Mouse (Mus musculus) midbrain, embryonic 14.5 days (tissue): ENCODE results near the gene Trnp1. TPM values are rescaled to one million over a fixed set of nuclear protein-coding genes. Genes with fewer than 3 reads are reported as not detected.

ENCODE experiments used
- ATAC-seq: fragments of 200-750 bp; cut with Nextera tagmentation; 2 replicates; pipeline ENCODE4 v1.8.0; 2017; ENCODE audit warnings: moderate number of reproducible peaks, moderate library complexity; ENCODE audit not compliant: low FRiP score, low TSS enrichment
- DNase-seq: peaks from one replicate; pipeline ENCODE4 v3.0.0-alpha.2; 2015
- H3K27ac ChIP-seq: fragments of 300-500 bp; sonication (generic); replicated peaks from 2 replicates; pipeline ENCODE4 v1.5.1; 2014; ENCODE audit warnings: mild to moderate bottlenecking, low read depth, low read length, moderate library complexity
- H3K27me3 ChIP-seq: fragments of 300-500 bp; sonication (generic); 2 replicates; pipeline ENCODE4 v1.6.1; 2014; ENCODE audit warnings: low read length, control low read depth, mixed read lengths; ENCODE audit not compliant: control insufficient read depth, insufficient read depth
- H3K36me3 ChIP-seq: fragments of 300-500 bp; sonication (generic); 2 replicates; pipeline ENCODE4 v1.6.1; 2014; ENCODE audit warnings: low read length, control low read depth; ENCODE audit not compliant: control insufficient read depth, insufficient read depth
- H3K4me1 ChIP-seq: fragments of 300-500 bp; sonication (generic); 2 replicates; pipeline ENCODE4 v1.6.1; 2014; ENCODE audit warnings: mild to moderate bottlenecking, antibody characterized with exemption, low read length, control low read depth; ENCODE audit not compliant: control insufficient read depth, insufficient read depth
- H3K4me2 ChIP-seq: fragments of 300-500 bp; sonication (generic); 2 replicates; pipeline ENCODE4 v1.6.1; 2014; ENCODE audit warnings: mild to moderate bottlenecking, low read length, moderate library complexity
- H3K4me3 ChIP-seq: fragments of 300-500 bp; sonication (generic); replicated peaks from 2 replicates; pipeline ENCODE4 v1.5.1; 2014; ENCODE audit warnings: low read depth, low read length
- H3K9ac ChIP-seq: fragments of 300-500 bp; sonication (generic); replicated peaks from 2 replicates; pipeline ENCODE4 v1.6.1; 2014; ENCODE audit warnings: mild to moderate bottlenecking, low read length, moderate library complexity
- H3K9me3 ChIP-seq: fragments of 300-500 bp; sonication (generic); 2 replicates; pipeline ENCODE4 v1.6.1; 2016; ENCODE audit warnings: low read length, control low read depth, mixed read lengths; ENCODE audit not compliant: control insufficient read depth
- WGBS: fragments of 180-500 bp; shearing (Covaris S2); extraction: QIAGEN DNeasy Blood & Tissue Kit; methylation state at CpG from one replicate; pipeline ENCODE4 v1.1.7; 2014; 5-methylcytosine and 5-hydroxymethylcytosine counted together
- polyA plus RNA-seq: library from polyadenylated mRNA; unstranded; fragments of >200 nt; fragmentation: Nextera tagmentation; extraction: Ambion mirVana; gene quantifications from 2 replicates; pipeline ENCODE4 v1.2.1, GENCODE M21; 2014

The Trnp1 gene
- polyA plus RNA-seq, 1 experiment from 2014 or later, result 5.5 TPM

GRCm38 (mm10) chr4:133480754-133481153, 17.6 kb downstream of the Trnp1 start:
- Histone ChIP-seq H3K36me3 (no peaks in the 10 kb centered on the region), H3K4me2 (peak overlapping the region; percentile 46; the same call in 1 of the 2 replicates), H3K27ac (no peak overlapping the region), H3K4me3 (peak overlapping the region; percentile 36; the same call in 1 of the 2 replicates), H3K27me3 (peaks cover 18% of the 10 kb centered on the region), H3K9ac (no peak overlapping the region), H3K9me3 (no peaks in the 10 kb centered on the region), H3K4me1 (0 out of 2 replicates have a peak, but pooled peaks cover 5% of the 10 kb centered on the region)
- no peak for DNase-seq
- WGBS, result 55% methylated on average over 6 of the region's 6 CpGs
- ATAC-seq, result no peak

- DNase-seq (peak; percentile 15), ATAC-seq (no peak; the same call in 1 of the 2 replicates)
- peaks cover 18% of the 10 kb centered on the region for H3K27me3 ChIP-seq
- H3K4me2 ChIP-seq, result peak overlapping the region; percentile 46
- no peak overlapping the region for H3K9ac ChIP-seq
- H3K27ac ChIP-seq, result no peak overlapping the region
- H3K4me1 ChIP-seq, result 0 out of 2 replicates have a peak, but pooled peaks cover 5% of the 10 kb centered on the region
- H3K36me3 ChIP-seq, result no peaks in the 10 kb centered on the region
- WGBS, result 2% methylated on average over 34 of the region's 34 CpGs
- H3K9me3 ChIP-seq, result no peaks in the 10 kb centered on the region
- peak overlapping the region; percentile 36 for H3K4me3 ChIP-seq
Observed at GRCm38 (mm10) chr4:133480185-133480537, 18.2 kb downstream of the Trnp1 start.

- Histone ChIP-seq H3K36me3 (no peaks in the 10 kb centered on the region), H3K27me3 (peaks cover 18% of the 10 kb centered on the region), H3K4me1 (0 out of 2 replicates have a peak, but pooled peaks cover 5% of the 10 kb centered on the region), H3K4me3 (peak within 1 kb of the TSS; percentile 36), H3K27ac (no peak within 1 kb of the TSS), H3K9me3 (no peaks in the 10 kb centered on the region), H3K4me2 (peak within 1 kb of the TSS; percentile 46), H3K9ac (no peak within 1 kb of the TSS)
- DNase-seq (peak; percentile 97), ATAC-seq (peak; percentile 98)
- 2% methylated on average over 29 of the region's 29 CpGs for WGBS
Observed at GRCm38 (mm10) chr4:133479458-133480184, 18.7 kb downstream of the Trnp1 start, which contains the start of gene Tent5b. Tent5b (plus strand) TSS chr4:133480132.

- H3K9ac ChIP-seq, result no peak overlapping the region
- no peak for DNase-seq
- ATAC-seq, result no peak
- H3K4me2 ChIP-seq, result no peak overlapping the region
- no peaks in the 10 kb centered on the region for H3K4me1 ChIP-seq
- 58% methylated on average over 2 of the region's 2 CpGs for WGBS
- H3K27ac ChIP-seq, result no peak overlapping the region
- H3K27me3 ChIP-seq, result peaks cover 3% of the 10 kb centered on the region; the same call in 1 of the 2 replicates
- H3K36me3 ChIP-seq, result no peaks in the 10 kb centered on the region
- no peak overlapping the region for H3K4me3 ChIP-seq
- H3K9me3 ChIP-seq, result peaks cover 4% of the 10 kb centered on the region; the same call in 1 of the 2 replicates
Observed at GRCm38 (mm10) chr4:133473833-133474232, 24.5 kb downstream of the Trnp1 start.

- peaks cover 6% of the 10 kb centered on the region for H3K4me1 ChIP-seq
- no peak overlapping the region for H3K27ac ChIP-seq
- ATAC-seq (no peak), DNase-seq (no peak)
- H3K4me3 ChIP-seq, result no peak overlapping the region
- H3K4me2 ChIP-seq, result no peak overlapping the region
- peaks cover 4% of the 10 kb centered on the region; the same call in 1 of the 2 replicates for H3K9me3 ChIP-seq
- H3K36me3 ChIP-seq, result no peaks in the 10 kb centered on the region
- WGBS, result 82% methylated on average over 7 of the region's 7 CpGs
- H3K27me3 ChIP-seq, result peaks cover 3% of the 10 kb centered on the region; the same call in 1 of the 2 replicates
- H3K9ac ChIP-seq, result no peak overlapping the region
Observed at GRCm38 (mm10) chr4:133471135-133471821, 27.1 kb downstream of the Trnp1 start.

GRCm38 (mm10) chr4:133469122-133469521, 29.2 kb downstream of the Trnp1 start:
- H3K4me1 ChIP-seq, result peaks cover 6% of the 10 kb centered on the region
- H3K4me2 ChIP-seq, result no peak overlapping the region
- no peak overlapping the region for H3K27ac ChIP-seq
- peaks cover 3% of the 10 kb centered on the region; the same call in 1 of the 2 replicates for H3K27me3 ChIP-seq
- no peak for DNase-seq
- ATAC-seq, result no peak
- H3K9ac ChIP-seq, result no peak overlapping the region
- WGBS, result 14% methylated on average over 12 of the region's 12 CpGs
- no peaks in the 10 kb centered on the region for H3K36me3 ChIP-seq
- no peak overlapping the region for H3K4me3 ChIP-seq
- H3K9me3 ChIP-seq, result peaks cover 4% of the 10 kb centered on the region; the same call in 1 of the 2 replicates

GRCm38 (mm10) chr4:133468080-133468479, 30.3 kb downstream of the Trnp1 start:
- Histone ChIP-seq H3K9ac (peak overlapping the region; percentile 50; the same call in 1 of the 2 replicates), H3K4me1 (peaks cover 6% of the 10 kb centered on the region), H3K4me2 (peak overlapping the region; percentile 91), H3K27me3 (peaks cover 3% of the 10 kb centered on the region; the same call in 1 of the 2 replicates), H3K4me3 (peak overlapping the region; percentile 37), H3K27ac (no peak overlapping the region), H3K9me3 (peaks cover 4% of the 10 kb centered on the region; the same call in 1 of the 2 replicates), H3K36me3 (no peaks in the 10 kb centered on the region)
- peak; percentile 81 for DNase-seq
- 1% methylated on average over 26 of the region's 27 CpGs for WGBS
- no peak for ATAC-seq

GRCm38 (mm10) chr4:133463184-133463583, 35.2 kb downstream of the Trnp1 start:
- Histone ChIP-seq H3K4me2 (no peak overlapping the region), H3K27me3 (no peaks in the 10 kb centered on the region), H3K4me1 (peaks cover 3% of the 10 kb centered on the region), H3K4me3 (no peak overlapping the region), H3K27ac (no peak overlapping the region), H3K36me3 (no peaks in the 10 kb centered on the region), H3K9ac (no peak overlapping the region), H3K9me3 (no peaks in the 10 kb centered on the region)
- no peak for ATAC-seq
- WGBS, result 67% methylated on average over 6 of the region's 6 CpGs
- DNase-seq, result no peak
